Mouse (Mus musculus): Measurements from ENCODE around the gene Rxra.

Rxra gene

DNA sequence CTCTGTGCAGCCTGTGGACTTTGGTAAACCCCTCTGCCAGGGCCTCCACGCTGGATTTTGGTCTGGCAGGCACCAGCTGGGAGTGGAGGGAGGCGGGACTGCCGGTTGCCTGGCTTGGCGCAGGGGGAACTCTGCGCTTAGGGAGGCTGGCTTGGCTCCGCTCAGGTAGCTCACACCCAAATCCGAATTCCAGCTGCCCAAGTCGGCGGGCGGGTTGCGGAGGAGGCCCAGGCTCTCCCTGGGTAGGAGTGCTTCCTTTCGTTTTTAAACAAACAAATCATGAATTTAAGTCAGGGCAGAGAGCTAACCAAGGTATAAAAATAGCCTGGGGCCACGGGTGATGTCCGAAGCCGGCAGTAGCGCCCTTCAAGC lies at the start of gene Rxra:
Gene Rxra, plus strand, starts transcription at position 335 of the 372 bp plus-strand sequence.
- DNase-seq (ENCODE audit: low spot score in 2 of 2), result peak; percentile 69 to 77

DNA sequence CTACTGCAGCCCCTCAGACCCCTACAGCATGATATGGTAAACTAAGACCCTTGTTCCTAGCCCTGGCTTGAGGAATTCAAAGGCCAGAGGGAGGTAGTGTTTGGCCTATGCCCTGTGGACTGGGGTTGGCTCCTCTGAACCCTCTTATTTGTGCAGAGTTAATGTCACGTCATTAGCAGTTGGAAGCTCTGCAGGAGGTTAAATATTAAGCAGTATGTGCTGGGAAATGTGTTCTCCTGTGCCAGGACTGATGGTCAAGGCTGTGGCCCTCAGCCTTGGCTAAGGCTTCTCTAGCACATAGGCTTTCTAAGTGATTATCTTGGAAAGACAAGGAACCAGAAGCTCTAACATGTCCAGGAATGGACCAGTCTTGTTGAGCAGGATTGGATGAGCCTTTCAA lies 49.6 kb upstream of the Rxra start:
- DNase-seq (ENCODE audit: low spot score in 2 of 2), result no peak

- DNase-seq (ENCODE audit: low spot score in 2 of 2), result no peak
Observed at GRCm38 (mm10) chr2:27630601-27631285, 45.5 kb upstream of the Rxra start.

GRCm38 (mm10) chr2:27633471-27633870 lies 42.8 kb upstream of the Rxra start:
- DNase-seq (ENCODE audit: low spot score in 2 of 2), result no peak

GRCm38 (mm10) chr2:27634018-27634417 lies 42.2 kb upstream of the Rxra start:
- no peak for DNase-seq (ENCODE audit: low spot score in 2 of 2)

DNA sequence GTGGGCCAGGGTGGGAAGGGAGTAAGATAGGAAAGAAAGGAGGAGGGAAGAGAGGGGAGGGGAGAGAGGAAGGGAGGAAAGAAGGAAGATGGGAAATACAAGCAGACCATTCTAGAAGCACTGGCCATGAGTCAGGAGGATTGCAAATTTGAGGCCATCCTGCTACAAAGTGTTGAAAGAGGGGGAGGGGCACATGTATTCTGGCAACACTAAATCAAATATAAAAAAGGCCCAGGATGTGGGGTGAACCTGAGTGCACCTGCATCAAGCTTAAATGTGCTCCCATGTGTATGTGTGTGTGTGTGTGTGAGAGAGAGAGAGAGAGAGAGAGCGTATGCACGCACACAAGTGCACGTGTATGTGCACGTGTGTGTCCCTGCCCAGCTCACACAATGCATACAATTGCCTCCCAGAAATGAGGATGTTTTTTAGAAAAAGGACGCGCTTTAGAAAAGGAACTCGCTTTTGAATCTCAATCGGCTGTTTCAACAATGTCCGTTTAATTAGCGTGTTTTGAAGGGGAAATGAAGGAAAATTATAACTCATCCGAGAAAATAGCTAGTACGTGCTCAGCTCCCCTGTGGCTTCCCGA lies 41.0 kb upstream of the Rxra start:
- no peak for DNase-seq (ENCODE audit: low spot score in 2 of 2)

DNA sequence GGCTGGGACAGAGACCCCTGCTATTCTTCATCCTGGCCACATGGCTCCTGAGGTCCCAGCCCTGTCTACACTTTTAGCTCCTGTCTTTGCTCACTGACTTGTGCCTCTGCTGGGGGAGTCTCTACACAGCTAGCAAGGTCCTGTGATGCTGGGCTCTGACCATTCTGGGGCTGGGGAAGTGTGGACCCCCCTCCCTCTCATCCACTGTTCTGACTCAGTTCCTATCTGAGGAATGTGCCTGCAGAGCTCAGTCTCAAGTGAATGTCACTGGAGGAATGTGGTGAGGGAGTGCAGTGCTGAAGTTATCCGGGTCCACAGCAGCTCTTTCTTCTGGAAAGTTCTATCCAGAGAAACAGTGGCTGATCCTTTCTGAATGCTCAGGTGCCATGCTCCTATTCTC lies 39.4 kb upstream of the Rxra start:
- DNase-seq (ENCODE audit: low spot score in 2 of 2), result no peak

- DNase-seq (ENCODE audit: low spot score in 2 of 2), result no peak
Observed at GRCm38 (mm10) chr2:27637281-27637896, 38.9 kb upstream of the Rxra start.

DNA sequence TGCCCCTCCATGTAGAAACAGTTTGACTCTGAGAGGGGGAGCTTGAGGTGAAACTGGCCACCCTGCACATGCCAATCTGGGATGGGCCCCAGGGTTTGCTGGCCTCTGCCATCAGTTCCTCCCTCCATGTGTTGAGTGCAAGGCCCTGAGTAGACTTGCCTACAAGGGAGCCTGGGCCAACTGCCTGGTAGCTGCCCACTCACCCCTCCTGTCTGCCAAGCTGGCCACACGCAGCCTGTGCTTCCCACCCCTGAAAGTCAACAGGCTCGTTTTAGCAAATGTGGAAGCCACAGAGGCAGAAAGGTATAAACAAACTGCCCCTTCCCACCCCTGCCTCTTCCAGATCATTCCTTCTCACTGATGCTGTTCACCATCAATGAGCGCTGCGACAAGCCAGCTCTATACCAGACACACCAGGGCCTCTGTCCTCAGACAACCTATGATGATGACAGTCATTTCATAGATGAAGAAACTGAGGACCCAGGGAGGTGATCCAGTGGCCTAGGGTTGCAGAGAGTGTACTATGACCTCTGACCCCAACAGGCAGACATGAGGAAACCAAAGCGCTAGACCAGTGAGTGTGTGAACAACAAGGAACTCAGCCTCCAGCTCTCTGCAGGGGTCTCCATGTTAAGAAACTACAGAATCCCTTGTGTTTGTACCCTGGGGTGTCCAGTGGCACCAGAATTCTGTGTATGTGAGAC lies 36.5 kb upstream of the Rxra start:
- no peak for DNase-seq (ENCODE audit: low spot score in 2 of 2)

DNA sequence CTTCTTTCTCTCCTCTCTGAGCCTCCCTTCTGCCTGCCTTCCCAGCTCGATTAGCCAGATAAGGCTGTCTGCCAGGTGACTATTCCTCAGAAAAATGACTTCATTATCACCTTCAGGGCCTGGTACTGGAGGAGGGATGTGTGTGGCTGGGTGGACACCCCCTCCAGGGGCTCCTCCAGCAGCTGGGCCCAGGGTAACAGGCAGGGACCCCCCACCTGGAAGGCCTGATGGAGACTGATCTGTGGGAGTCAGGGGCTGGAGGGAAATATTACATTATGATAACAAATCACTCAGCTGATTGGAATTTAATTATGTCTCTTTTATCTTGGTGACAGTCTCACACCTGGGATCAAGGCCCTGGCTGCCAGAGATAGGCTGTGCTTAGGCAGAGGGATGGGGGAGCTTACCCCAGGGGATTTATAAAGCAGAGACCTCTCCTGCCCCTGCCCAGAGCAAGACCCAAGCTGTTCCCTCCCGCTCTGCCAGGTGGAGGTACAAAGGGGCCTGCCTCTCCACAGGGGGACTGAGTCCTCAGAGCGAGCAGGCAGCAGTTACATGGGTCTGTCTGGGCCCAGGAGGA lies 35.2 kb upstream of the Rxra start:
- DNase-seq (ENCODE audit: low spot score in 2 of 2), result no peak

DNA sequence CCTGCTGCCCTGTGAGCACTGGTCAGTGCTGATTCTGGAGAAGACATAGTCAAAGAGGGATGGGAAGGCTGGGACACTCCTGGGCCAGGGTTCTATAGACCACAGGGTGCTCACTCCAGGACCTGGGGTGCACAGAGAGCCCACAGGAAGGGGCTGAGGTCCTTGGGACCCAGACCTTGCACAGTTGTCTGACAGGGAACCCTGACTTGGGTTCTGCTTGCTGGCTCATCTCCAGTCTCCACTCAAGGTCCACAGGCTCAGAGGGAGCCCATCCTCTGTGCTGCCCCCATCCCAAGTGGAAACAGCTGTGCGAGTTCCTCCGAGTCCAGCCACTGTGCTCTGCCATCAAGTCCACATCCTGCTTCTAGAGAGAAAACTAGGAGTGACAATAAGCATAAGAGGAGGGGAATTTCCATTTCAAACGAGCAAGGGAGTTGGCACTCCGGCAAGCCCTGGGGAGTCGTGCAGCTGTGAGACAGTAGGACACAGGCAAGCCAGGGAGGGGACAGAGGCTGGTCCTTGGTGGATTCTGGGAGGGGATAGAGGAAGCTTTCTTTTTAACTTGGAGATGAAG lies 31.6 kb upstream of the Rxra start:
- no peak for DNase-seq (ENCODE audit: low spot score in 2 of 2)

DNA sequence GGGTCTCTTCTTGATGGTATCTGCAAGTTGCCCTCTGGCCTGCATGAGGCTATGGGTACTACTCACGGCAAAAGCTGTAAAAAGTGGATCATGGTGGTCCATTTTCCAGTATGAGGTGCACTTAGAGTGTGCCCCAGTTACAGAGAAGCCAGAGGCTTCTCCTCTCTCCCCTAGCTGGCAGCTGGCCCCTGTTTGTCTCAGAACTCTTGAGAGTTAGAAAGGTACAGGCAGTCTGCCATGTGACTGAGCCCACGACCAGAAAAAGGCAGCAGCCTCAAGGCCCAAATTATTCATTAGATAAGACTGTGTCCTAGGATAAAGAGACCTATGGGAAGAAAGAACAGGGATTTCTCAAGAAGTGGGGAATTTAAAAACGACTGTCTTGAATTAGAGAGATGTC lies 30.8 kb upstream of the Rxra start:
- DNase-seq (ENCODE audit: low spot score in 2 of 2), result no peak

DNA sequence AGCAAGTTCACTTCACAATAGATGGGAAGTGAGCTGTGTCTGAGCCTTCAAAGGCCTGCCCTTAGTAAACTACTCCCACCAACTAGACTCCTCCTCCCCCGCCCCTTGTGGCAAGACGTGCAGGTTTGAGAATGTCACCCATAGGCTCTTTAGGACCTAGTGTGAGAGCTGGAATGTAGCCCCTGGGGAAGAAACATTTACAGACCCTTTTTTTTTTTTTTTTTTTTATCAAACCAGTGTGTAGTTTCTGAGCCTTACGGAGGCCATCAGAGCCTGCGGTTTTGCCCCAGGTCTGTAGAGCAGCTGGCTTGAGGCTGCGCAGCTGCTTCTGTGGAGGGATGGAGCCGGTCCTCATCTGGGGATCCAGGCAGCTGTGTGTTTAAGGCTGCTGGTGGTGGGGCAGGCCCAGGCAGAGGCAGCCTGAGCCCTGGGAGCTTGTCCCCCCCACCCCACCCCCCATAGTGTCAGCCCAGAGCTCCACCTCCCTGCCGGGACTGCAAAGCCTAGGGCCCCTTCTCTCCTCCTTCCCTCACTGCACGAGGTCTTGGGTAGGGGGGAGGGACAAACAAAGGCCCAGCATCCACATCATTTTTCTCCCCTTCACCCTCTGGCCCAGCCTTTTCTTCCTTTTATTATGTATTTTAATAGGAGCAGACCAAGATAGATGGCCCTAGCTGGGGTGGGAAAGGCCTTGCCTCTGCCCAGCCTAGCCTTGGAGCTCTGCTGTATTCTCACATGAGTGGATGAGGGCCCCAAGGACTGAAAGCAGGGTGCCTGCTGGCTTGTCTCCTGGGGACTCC lies 26.2 kb upstream of the Rxra start:
- no peak for DNase-seq (ENCODE audit: low spot score in 2 of 2)

DNA sequence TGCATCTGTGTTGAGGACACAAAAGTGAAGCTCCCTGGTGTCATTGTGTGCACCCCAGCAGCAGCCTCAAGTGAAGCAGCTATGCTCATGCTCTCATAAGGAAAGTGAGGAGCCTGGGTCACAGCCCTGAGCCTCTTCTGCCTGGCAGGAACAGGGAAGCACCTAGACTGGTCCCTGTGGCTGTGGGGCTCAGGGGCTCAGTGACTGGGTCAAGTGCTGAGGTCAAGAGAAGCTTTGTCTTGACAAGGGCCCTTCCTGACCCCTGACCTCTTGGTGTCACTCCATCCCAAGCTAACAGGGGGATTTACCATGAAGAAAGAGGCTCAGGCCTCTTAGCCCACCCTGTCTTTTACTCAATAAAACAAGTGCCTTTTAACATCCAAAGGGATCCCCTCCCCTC lies 25.2 kb upstream of the Rxra start:
- no peak for DNase-seq (ENCODE audit: low spot score in 2 of 2)

- DNase-seq (ENCODE audit: low spot score in 2 of 2), result no peak
Observed at GRCm38 (mm10) chr2:27653496-27654030, 22.7 kb upstream of the Rxra start.

DNA sequence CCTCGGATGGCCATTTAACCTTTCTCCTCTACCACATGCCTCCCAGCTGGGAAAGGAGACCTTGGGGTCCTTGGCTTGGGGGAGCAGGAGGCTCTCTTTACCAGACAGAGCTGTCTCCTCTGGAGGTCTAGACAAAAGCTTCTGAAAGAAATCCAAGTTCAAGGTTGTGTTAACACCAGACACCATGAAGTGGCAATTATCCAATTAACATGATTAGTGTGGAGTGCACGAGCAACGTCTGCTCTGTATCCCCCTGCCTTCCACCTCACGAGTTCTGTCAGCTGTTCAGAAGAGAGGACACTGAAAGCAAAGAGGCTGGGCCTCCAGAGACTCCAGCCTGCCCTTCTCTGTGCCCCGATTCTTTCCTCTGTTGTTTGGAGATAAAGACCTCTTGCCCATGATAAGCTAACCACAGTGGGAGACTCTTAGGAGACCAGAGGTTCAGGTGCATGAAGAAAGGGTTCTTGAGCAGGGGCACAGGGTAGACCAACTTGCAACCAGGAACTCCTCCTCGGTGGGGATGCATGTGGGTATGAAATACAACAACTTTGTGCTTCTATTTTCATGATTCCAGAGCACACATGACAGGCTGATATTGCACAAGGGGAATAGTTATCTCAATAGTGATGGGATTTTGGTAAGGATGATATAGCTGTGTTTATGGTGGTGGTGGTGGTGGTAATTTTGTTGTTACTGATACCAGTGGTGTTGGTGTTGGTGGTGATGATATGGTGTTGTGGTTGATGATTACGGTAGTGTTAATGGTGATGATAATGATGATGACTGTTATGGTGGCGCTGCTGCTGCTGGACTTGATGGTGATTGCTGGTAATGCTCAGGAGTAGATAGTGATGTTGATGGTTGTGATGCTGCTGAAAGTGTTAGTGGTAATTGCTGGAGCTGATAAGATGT lies 21.7 kb upstream of the Rxra start:
- DNase-seq (ENCODE audit: low spot score in 2 of 2), result no peak

DNA sequence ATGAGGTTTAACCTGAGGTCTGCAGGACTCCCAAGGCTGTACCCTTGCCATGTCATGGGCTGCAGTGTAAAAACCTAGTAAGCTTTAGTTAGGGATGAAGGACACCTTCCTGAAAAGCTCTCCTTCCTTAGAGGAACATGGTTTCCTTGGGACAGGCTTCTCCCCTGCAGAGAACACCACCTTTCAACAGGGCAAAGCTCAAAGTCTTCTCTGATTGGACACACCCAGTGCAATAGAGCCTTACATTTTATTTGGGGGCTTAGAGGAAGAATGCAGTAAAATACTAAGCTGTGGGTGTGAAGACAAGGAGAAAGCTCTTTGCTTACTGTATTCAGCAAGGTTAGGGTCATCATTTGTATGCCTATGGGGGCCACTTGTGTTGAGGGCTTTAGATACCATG lies 19.7 kb upstream of the Rxra start:
- no peak for DNase-seq (ENCODE audit: low spot score in 2 of 2)

DNA sequence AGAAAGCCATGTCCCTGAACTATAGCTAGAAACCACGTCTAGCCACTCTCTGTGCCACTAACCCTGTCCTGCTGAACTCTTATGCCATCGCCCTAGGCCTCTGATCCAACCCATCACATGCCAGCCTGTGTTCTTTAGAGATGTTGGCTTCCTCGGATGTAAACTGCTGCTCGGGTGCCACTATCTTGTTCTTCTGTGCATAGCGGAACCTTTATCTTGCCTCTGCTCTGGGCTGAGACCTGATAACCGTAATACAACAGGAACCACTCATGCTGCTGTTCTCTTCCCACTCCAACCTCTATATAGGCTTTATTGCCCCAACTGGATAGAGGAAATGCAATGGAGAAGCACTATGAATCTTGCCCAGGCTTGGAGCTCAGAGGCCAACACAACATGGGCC lies 11.0 kb upstream of the Rxra start:
- DNase-seq (ENCODE audit: low spot score in 2 of 2), result no peak

DNA sequence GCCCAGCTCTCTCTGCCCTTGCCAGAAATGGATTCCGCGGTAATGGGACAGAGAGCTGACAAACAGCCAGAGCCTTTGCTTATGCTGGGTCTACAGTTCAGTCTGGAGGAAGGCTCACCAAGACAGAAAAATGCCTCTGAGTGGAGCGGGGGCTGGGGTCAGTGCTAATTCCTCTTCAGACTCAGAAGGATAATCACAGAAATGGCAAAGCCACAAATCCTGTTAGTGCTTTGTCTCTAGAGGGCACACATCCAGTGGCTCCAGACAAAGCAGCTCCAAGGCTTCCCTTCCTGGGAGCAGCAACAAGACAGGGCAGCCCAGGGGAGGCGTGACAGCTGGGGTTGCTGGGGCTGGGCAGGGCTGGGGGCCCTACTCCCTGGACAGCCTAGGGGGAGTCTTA lies 9.5 kb upstream of the Rxra start:
- no peak for DNase-seq (ENCODE audit: low spot score in 2 of 2)

DNA sequence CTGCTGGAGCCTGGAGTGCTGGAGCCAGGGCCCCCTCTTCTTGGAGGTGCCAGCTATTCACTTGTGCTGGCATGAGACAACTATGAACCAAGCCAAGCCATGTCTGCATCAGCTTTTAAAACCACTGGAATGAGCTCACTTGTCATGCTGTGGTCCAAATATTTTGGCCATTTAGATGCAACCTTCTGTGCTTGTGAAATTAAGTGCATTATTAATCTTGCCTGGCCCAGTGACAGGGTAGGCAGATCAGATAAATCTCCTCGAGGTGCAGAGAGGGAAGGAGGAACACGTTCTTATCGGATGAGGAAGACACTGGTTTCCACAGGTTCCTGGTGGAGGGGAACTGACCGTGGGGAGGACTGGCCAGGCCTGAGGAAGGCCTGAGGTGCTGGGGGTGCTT lies 8.6 kb upstream of the Rxra start:
- DNase-seq (ENCODE audit: low spot score in 2 of 2), result no peak
